Mouse (Mus musculus): ENCODE results near the gene Psmf1. TPM values are rescaled to one million over a fixed set of nuclear protein-coding genes. Genes with fewer than 3 reads are reported as not detected.
A peak's percentile ranks its signal among the peaks of the same experiment; 100 is the strongest.

Psmf1 gene
- polyA plus RNA-seq, 1 experiment = 41.1 TPM

- DNase-seq = no peak
- Histone ChIP-seq H3K4me1 (ENCODE audit: control insufficient read depth, insufficient read depth, low read length) (peaks cover 8% of the 10 kb centered on the region; the same call in 1 of the 2 replicates), H3K4me3 (replicated peaks; ENCODE audit: extremely low read depth, low read depth, low read length) (no peak overlapping the region)
- WGBS = 87% methylated on average over 3 of the region's 3 CpGs
- TF ChIP-seq POLR2A (IDR thresholded peaks at IDR 0.05; ENCODE audit: borderline replicate concordance, extremely low read depth, low read depth, low read length) = no peak
- no peak for TF ChIP-seq CTCF (IDR thresholded peaks at IDR 0.05; ENCODE audit: insufficient read depth, low read length)
Observed at GRCm38 (mm10) chr2:151739081-151739480, 4.9 kb downstream of the Psmf1 start.

- 76% methylated on average over 4 of the region's 4 CpGs for WGBS
- TF ChIP-seq POLR2A (IDR thresholded peaks at IDR 0.05; ENCODE audit: borderline replicate concordance, extremely low read depth, low read depth, low read length) (no peak), CTCF (IDR thresholded peaks at IDR 0.05; ENCODE audit: insufficient read depth, low read length) (no peak)
- peaks cover 8% of the 10 kb centered on the region; the same call in 1 of the 2 replicates for H3K4me1 ChIP-seq (ENCODE audit: control insufficient read depth, insufficient read depth, low read length)
- no peak for DNase-seq
- H3K4me3 ChIP-seq (replicated peaks; ENCODE audit: extremely low read depth, low read depth, low read length) = no peak overlapping the region
Observed at GRCm38 (mm10) chr2:151738460-151738859, 5.5 kb downstream of the Psmf1 start.

GRCm38 (mm10) chr2:151735422-151735821, 8.6 kb downstream of the Psmf1 start:
- TF ChIP-seq CTCF (IDR thresholded peaks at IDR 0.05; ENCODE audit: insufficient read depth, low read length) (no peak), POLR2A (IDR thresholded peaks at IDR 0.05; ENCODE audit: borderline replicate concordance, extremely low read depth, low read depth, low read length) (no peak)
- WGBS = 95% methylated on average over 6 of the region's 6 CpGs
- no peak for DNase-seq
- H3K4me1 ChIP-seq (ENCODE audit: control insufficient read depth, insufficient read depth, low read length) = peaks cover 6% of the 10 kb centered on the region; the same call in 1 of the 2 replicates
- H3K4me3 ChIP-seq (replicated peaks; ENCODE audit: extremely low read depth, low read depth, low read length) = no peak overlapping the region

- Histone ChIP-seq H3K4me1 (ENCODE audit: control insufficient read depth, insufficient read depth, low read length) (no peaks in the 10 kb centered on the region), H3K4me3 (replicated peaks; ENCODE audit: extremely low read depth, low read depth, low read length) (no peak overlapping the region)
- no peak for TF ChIP-seq POLR2A (IDR thresholded peaks at IDR 0.05; ENCODE audit: borderline replicate concordance, extremely low read depth, low read depth, low read length)
- TF ChIP-seq CTCF (IDR thresholded peaks at IDR 0.05; ENCODE audit: insufficient read depth, low read length) = no peak
- DNase-seq = no peak
- WGBS = 91% methylated on average over 8 of the region's 8 CpGs
Observed at GRCm38 (mm10) chr2:151733151-151733865, 10.7 kb downstream of the Psmf1 start.

- H3K4me3 ChIP-seq (replicated peaks; ENCODE audit: extremely low read depth, low read depth, low read length) = no peak overlapping the region
- TF ChIP-seq POLR2A (IDR thresholded peaks at IDR 0.05; ENCODE audit: borderline replicate concordance, extremely low read depth, low read depth, low read length) (no peak), CTCF (IDR thresholded peaks at IDR 0.05; ENCODE audit: insufficient read depth, low read length) (no peak)
- 79% methylated on average over 2 of the region's 2 CpGs for WGBS
- DNase-seq = no peak
- no peaks in the 10 kb centered on the region for H3K4me1 ChIP-seq (ENCODE audit: control insufficient read depth, insufficient read depth, low read length)
Observed at GRCm38 (mm10) chr2:151724094-151724493, 19.9 kb downstream of the Psmf1 start.

GRCm38 (mm10) chr2:151716318-151717055, 27.5 kb downstream of the Psmf1 start:
- Histone ChIP-seq H3K4me1 (ENCODE audit: control insufficient read depth, insufficient read depth, low read length) (no peaks in the 10 kb centered on the region), H3K4me3 (replicated peaks; ENCODE audit: extremely low read depth, low read depth, low read length) (no peak overlapping the region)
- 79% methylated on average over 2 of the region's 2 CpGs for WGBS
- TF ChIP-seq CTCF (IDR thresholded peaks at IDR 0.05; ENCODE audit: insufficient read depth, low read length) = no peak
- TF ChIP-seq POLR2A (IDR thresholded peaks at IDR 0.05; ENCODE audit: borderline replicate concordance, extremely low read depth, low read depth, low read length) = no peak
- DNase-seq = no peak

- H3K4me1 ChIP-seq (ENCODE audit: control insufficient read depth, insufficient read depth, low read length) = no peaks in the 10 kb centered on the region
- no peak for DNase-seq
- H3K4me3 ChIP-seq (replicated peaks; ENCODE audit: extremely low read depth, low read depth, low read length) = no peak overlapping the region
- WGBS = 84% methylated on average over 4 of the region's 4 CpGs
- no peak for TF ChIP-seq POLR2A (IDR thresholded peaks at IDR 0.05; ENCODE audit: borderline replicate concordance, extremely low read depth, low read depth, low read length)
- TF ChIP-seq CTCF (IDR thresholded peaks at IDR 0.05; ENCODE audit: insufficient read depth, low read length) = no peak
Observed at GRCm38 (mm10) chr2:151715526-151715925, 28.5 kb downstream of the Psmf1 start.

GRCm38 (mm10) chr2:151712647-151713046, 31.3 kb downstream of the Psmf1 start:
- 31% methylated on average over 3 of the region's 3 CpGs for WGBS
- TF ChIP-seq POLR2A (IDR thresholded peaks at IDR 0.05; ENCODE audit: borderline replicate concordance, extremely low read depth, low read depth, low read length) (no peak), CTCF (IDR thresholded peaks at IDR 0.05; ENCODE audit: insufficient read depth, low read length) (no peak)
- no peaks in the 10 kb centered on the region for H3K4me1 ChIP-seq (ENCODE audit: control insufficient read depth, insufficient read depth, low read length)
- DNase-seq = no peak
- H3K4me3 ChIP-seq (replicated peaks; ENCODE audit: extremely low read depth, low read depth, low read length) = no peak overlapping the region

- Histone ChIP-seq H3K4me1 (ENCODE audit: control insufficient read depth, insufficient read depth, low read length) (no peaks in the 10 kb centered on the region; the same call in 1 of the 2 replicates), H3K4me3 (replicated peaks; ENCODE audit: extremely low read depth, low read depth, low read length) (no peak overlapping the region)
- TF ChIP-seq CTCF (IDR thresholded peaks at IDR 0.05; ENCODE audit: insufficient read depth, low read length) (no peak), POLR2A (IDR thresholded peaks at IDR 0.05; ENCODE audit: borderline replicate concordance, extremely low read depth, low read depth, low read length) (no peak)
- DNase-seq = peak; percentile 15
- WGBS = 4% methylated on average over 17 of the region's 17 CpGs
Observed at GRCm38 (mm10) chr2:151702851-151703190, 41.2 kb downstream of the Psmf1 start.

Measured in lung, adult 2 months (tissue).